Mouse (Mus musculus) embryo, embryonic 10.5 days (tissue): Measurements from ENCODE around the gene Cnksr3.

Source experiments
- DNase-seq: peaks from one replicate; pipeline ENCODE4 v3.0.0-alpha.2; 2015; ENCODE audit warnings: low spot score

The Cnksr3 gene

DNA sequence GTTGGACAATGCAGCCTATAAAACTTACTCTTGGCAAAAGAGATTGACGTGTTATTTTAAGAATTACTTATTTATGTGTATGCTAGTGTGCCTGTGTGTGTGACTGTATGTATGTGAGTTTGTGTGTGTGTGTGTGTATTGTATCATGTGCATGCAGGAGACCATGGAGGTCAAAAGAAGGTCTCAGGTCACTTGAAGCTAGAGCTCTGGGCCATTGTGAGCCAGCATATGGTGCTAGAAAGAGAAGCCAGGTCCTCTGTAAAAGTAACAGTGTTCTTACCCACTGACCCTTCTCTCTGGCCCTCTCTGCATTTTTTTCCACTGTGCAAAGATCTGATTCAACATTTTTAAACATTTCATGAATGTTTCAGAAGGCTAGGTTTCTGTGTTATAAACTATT lies 134.1 kb downstream of the Cnksr3 start:
- DNase-seq: no peak

GRCm38 (mm10) chr10:7077389-7077808 lies 134.6 kb downstream of the Cnksr3 start:
- DNase-seq: peak; percentile 7

DNA sequence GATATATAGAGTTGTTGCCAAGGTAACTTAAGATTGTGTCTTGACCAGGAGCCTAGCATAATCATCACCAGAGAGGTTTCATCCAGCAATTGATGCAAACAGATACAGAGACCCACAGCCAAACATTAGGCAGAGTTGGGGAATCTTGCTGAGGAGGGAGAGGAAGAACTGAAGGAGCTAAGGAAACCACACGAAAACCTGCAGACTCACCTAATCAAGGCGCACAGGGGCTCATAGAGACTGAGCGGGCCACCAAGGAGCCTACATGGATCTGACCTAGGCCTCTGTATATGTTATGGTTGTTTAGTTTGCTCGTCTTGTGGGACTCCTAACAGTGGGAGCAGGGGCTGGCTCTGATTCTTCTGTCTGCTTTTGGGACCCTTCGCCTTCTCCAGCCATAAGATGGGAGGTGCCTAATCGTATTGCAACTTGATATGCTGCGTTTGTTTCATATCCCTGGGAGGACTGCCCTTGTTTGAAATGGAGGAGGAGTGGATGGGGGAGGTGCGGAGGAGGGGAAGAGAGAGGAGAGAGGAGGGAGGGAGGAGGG lies 135.3 kb downstream of the Cnksr3 start:
- DNase-seq: peak; percentile 28

- peak; percentile 83 for DNase-seq
Measured at GRCm38 (mm10) chr10:7076201-7076600, 135.8 kb downstream of the Cnksr3 start.

- no peak for DNase-seq
Measured at GRCm38 (mm10) chr10:7075661-7076060, 136.4 kb downstream of the Cnksr3 start.

DNA sequence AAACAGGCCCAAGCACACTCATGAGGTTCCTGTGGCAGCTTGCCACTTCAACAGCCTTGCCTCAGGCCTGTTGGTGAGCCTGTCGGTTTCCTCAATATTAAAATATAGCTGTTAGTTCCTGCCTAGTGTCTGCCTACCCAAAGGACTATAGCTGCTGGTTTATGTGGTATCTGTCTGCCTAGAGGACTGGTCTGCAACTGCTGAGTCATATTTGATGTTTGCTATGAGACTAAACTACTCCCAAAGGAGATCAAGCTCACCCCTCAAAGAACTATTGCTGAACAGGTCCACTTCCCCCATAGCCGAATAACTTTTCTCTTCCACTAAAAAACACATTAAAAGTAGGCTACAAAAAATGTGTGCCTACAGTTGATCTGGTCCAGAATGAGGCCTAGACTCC lies 137.8 kb downstream of the Cnksr3 start:
- no peak for DNase-seq

- DNase-seq: no peak
Measured at GRCm38 (mm10) chr10:7070924-7071323, 141.1 kb downstream of the Cnksr3 start.

- no peak for DNase-seq
Measured at GRCm38 (mm10) chr10:7070100-7070835, 141.8 kb downstream of the Cnksr3 start.

DNA sequence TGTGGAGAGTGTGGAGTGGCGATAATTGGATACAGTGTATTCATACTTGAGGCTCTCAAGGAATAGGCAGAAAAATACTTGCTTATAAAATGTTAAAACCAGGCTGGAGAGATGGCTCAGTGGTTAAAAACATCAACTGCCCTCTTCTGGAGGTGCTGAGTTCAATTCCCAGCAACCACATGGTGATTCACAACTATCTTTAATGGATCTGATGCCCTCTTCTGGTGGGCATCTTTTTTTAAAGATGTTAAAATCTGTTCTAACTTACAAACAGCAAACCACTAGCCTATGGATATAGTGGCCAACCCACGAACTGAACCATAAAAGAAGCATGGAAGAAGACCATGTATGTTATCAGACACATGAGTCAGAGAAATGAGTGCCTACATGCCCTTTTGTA lies 142.9 kb downstream of the Cnksr3 start:
- no peak for DNase-seq
